Mouse (Mus musculus) forebrain, embryonic 10.5 days (tissue): ENCODE measurements around the gene Arhgef11. TPM values are rescaled to one million over a fixed set of nuclear protein-coding genes. Genes with fewer than 3 reads are reported as not detected.

Experiments used
- DNase-seq: peaks from one replicate; pipeline ENCODE4 v3.0.0-alpha.2; 2017; ENCODE audit warnings: low spot score; ENCODE audit errors: extremely low spot score
- H3K27ac ChIP-seq: fragments of 300-500 bp; sonication (generic); 2 replicates; pipeline ENCODE4 v1.5.1; 2016; ENCODE audit warnings: mild to moderate bottlenecking
- H3K27me3 ChIP-seq: fragments of 300-500 bp; sonication (generic); 2 replicates; pipeline ENCODE4 v1.6.1; 2016; ENCODE audit warnings: mild to moderate bottlenecking; ENCODE audit not compliant: poor library complexity, severe bottlenecking
- H3K36me3 ChIP-seq: fragments of 300-500 bp; sonication (generic); replicated peaks from 2 replicates; pipeline ENCODE4 v1.6.1; 2016; ENCODE audit warnings: mild to moderate bottlenecking, moderate library complexity
- H3K4me1 ChIP-seq: fragments of 300-500 bp; sonication (generic); 2 replicates; pipeline ENCODE4 v1.6.1; 2016
- H3K4me3 ChIP-seq: fragments of 300-500 bp; sonication (generic); 2 replicates; pipeline ENCODE4 v1.5.1; 2016; ENCODE audit warnings: mild to moderate bottlenecking, moderate library complexity
- H3K9me3 ChIP-seq: fragments of 300-500 bp; sonication (generic); 2 replicates; pipeline ENCODE4 v1.6.1; 2016; ENCODE audit warnings: mild to moderate bottlenecking, moderate library complexity
- WGBS: fragments of 180-500 bp; shearing (Covaris S2); methylation state at CpG from one replicate; pipeline ENCODE4 v1.1.7; 2016; 5-methylcytosine and 5-hydroxymethylcytosine counted together
- polyA plus RNA-seq: library from polyadenylated mRNA; unstranded; fragments of >200 nt; fragmentation: Nextera tagmentation; extraction: Ambion mirVana; gene quantifications from 2 replicates; pipeline ENCODE4 v1.2.1, GENCODE M21; 2016

Gene Arhgef11
- polyA plus RNA-seq, 1 experiment from 2014 or later, result 15.6 TPM

GRCm38 (mm10) chr3:87725396-87726160 lies 108.2 kb downstream of the Arhgef11 start:
- H3K4me1 ChIP-seq, result no peaks in the 10 kb centered on the region
- no peak overlapping the region for H3K27ac ChIP-seq
- DNase-seq, result no peak
- 95% methylated on average over 16 of the region's 16 CpGs for WGBS
- H3K27me3 ChIP-seq, result no peaks in the 10 kb centered on the region
- H3K36me3 ChIP-seq, result peaks cover 99% of the 10 kb centered on the region
- no peak overlapping the region for H3K4me3 ChIP-seq
- H3K9me3 ChIP-seq, result no peaks in the 10 kb centered on the region

DNA sequence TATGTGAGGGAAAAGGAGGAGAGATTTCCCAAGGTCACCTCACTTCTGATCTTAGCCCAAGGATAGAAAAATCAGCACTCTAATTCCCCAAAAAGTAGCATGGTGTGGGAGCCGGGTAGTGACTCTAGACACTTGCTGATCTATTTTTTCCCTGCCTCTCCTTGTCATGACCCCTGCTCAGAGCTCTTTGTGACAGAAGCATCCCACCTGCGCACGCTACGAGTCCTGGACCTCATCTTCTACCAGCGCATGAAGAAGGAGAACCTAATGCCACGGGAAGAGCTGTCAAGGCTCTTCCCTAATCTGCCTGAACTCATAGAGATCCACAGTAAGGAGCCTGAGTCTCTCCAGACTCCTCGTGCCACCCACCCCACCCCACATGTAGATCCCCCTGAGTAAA lies 108.8 kb downstream of the Arhgef11 start:
- peaks cover 99% of the 10 kb centered on the region for H3K36me3 ChIP-seq
- no peaks in the 10 kb centered on the region for H3K27me3 ChIP-seq
- WGBS, result 92% methylated on average over 7 of the region's 7 CpGs
- H3K27ac ChIP-seq, result no peak overlapping the region
- no peaks in the 10 kb centered on the region for H3K9me3 ChIP-seq
- no peaks in the 10 kb centered on the region for H3K4me1 ChIP-seq
- no peak overlapping the region for H3K4me3 ChIP-seq
- no peak for DNase-seq

GRCm38 (mm10) chr3:87728696-87729095 lies 111.3 kb downstream of the Arhgef11 start:
- Histone ChIP-seq H3K4me3 (no peak overlapping the region), H3K27ac (no peak overlapping the region), H3K4me1 (no peaks in the 10 kb centered on the region), H3K9me3 (no peaks in the 10 kb centered on the region), H3K27me3 (no peaks in the 10 kb centered on the region), H3K36me3 (peaks cover 96% of the 10 kb centered on the region)
- DNase-seq, result no peak
- 92% methylated on average over 6 of the region's 6 CpGs for WGBS

- DNase-seq, result no peak
- H3K4me1 ChIP-seq, result no peaks in the 10 kb centered on the region
- H3K27me3 ChIP-seq, result no peaks in the 10 kb centered on the region
- no peak overlapping the region for H3K27ac ChIP-seq
- H3K36me3 ChIP-seq, result peaks cover 95% of the 10 kb centered on the region
- no peak overlapping the region for H3K4me3 ChIP-seq
- no peaks in the 10 kb centered on the region for H3K9me3 ChIP-seq
- 89% methylated on average over 4 of the region's 4 CpGs for WGBS
Measured at GRCm38 (mm10) chr3:87733098-87733497, 115.7 kb downstream of the Arhgef11 start.

- DNase-seq, result no peak
- H3K27me3 ChIP-seq, result no peaks in the 10 kb centered on the region
- 92% methylated on average over 11 of the region's 11 CpGs for WGBS
- no peak overlapping the region for H3K27ac ChIP-seq
- H3K4me3 ChIP-seq, result no peak overlapping the region
- H3K36me3 ChIP-seq, result peaks cover 95% of the 10 kb centered on the region
- no peaks in the 10 kb centered on the region for H3K4me1 ChIP-seq
- no peaks in the 10 kb centered on the region for H3K9me3 ChIP-seq
Measured at GRCm38 (mm10) chr3:87733984-87734761, 116.8 kb downstream of the Arhgef11 start.

DNA sequence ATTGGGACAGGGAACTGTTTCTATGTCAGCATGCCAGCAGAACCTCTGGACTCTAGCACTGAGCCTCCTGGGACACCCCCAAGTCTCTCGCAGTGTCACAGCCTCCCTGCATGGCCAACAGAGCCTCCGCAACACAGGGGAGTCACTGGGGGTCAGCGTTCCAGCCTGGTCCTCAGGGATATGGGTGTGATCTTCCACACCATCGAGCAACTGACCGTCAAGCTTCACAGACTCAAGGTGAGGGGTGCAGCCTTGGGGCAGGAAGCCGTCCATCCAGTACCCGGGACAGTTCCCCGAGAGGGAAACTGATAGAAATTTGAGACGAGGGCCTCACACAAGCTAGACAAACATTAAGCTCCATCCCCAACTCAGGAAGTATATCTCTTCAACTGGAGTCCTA lies 118.0 kb downstream of the Arhgef11 start:
- no peak for DNase-seq
- 85% methylated on average over 9 of the region's 9 CpGs for WGBS
- Histone ChIP-seq H3K27ac (no peak overlapping the region), H3K27me3 (no peaks in the 10 kb centered on the region), H3K4me3 (no peak overlapping the region), H3K9me3 (no peaks in the 10 kb centered on the region), H3K36me3 (peaks cover 90% of the 10 kb centered on the region), H3K4me1 (no peaks in the 10 kb centered on the region)

GRCm38 (mm10) chr3:87738906-87739305 lies 121.5 kb downstream of the Arhgef11 start:
- no peak overlapping the region for H3K4me3 ChIP-seq
- peaks cover 57% of the 10 kb centered on the region for H3K36me3 ChIP-seq
- no peak for DNase-seq
- no peak overlapping the region for H3K27ac ChIP-seq
- no peaks in the 10 kb centered on the region for H3K27me3 ChIP-seq
- WGBS, result 88% methylated on average over 5 of the region's 5 CpGs
- H3K9me3 ChIP-seq, result no peaks in the 10 kb centered on the region
- H3K4me1 ChIP-seq, result no peaks in the 10 kb centered on the region

DNA sequence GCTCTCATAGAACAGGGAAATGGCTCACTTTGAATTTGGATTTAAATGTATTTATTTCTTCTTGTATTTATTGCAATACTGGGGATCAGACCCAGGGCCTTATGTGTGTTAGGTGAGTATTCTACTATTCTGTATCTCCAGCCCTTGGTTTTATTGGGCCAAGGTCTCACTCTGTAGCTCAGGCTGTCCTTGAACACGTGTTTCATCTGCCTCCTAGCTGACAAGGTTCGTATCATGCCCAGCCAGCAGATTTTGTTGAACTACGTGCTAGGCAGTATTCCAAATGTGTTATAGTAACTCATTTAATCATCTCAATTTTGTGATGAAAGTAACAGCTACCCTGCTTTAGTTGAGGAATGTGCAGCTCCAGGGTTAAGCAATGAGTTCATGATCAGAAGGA lies 124.7 kb downstream of the Arhgef11 start:
- Histone ChIP-seq H3K36me3 (peaks cover 26% of the 10 kb centered on the region), H3K4me1 (peaks cover 16% of the 10 kb centered on the region), H3K9me3 (no peaks in the 10 kb centered on the region), H3K27me3 (peaks cover 7% of the 10 kb centered on the region; the same call in 1 of the 2 replicates), H3K27ac (no peak overlapping the region), H3K4me3 (no peak overlapping the region)
- DNase-seq, result no peak
- WGBS, result 90% methylated on average over 3 of the region's 3 CpGs

GRCm38 (mm10) chr3:87742735-87743134 lies 125.4 kb downstream of the Arhgef11 start:
- Histone ChIP-seq H3K9me3 (no peaks in the 10 kb centered on the region), H3K36me3 (peaks cover 19% of the 10 kb centered on the region), H3K27me3 (peaks cover 7% of the 10 kb centered on the region; the same call in 1 of the 2 replicates), H3K4me1 (peaks cover 16% of the 10 kb centered on the region), H3K27ac (no peak overlapping the region), H3K4me3 (no peak overlapping the region)
- no peak for DNase-seq
- 91% methylated on average over 16 of the region's 16 CpGs for WGBS

GRCm38 (mm10) chr3:87743927-87744326 lies 126.6 kb downstream of the Arhgef11 start:
- Histone ChIP-seq H3K27me3 (peaks cover 8% of the 10 kb centered on the region; the same call in 1 of the 2 replicates), H3K9me3 (no peaks in the 10 kb centered on the region), H3K27ac (no peak overlapping the region), H3K36me3 (peaks cover 9% of the 10 kb centered on the region), H3K4me3 (no peak overlapping the region), H3K4me1 (peaks cover 26% of the 10 kb centered on the region)
- WGBS, result 90% methylated on average over 4 of the region's 4 CpGs
- no peak for DNase-seq

DNA sequence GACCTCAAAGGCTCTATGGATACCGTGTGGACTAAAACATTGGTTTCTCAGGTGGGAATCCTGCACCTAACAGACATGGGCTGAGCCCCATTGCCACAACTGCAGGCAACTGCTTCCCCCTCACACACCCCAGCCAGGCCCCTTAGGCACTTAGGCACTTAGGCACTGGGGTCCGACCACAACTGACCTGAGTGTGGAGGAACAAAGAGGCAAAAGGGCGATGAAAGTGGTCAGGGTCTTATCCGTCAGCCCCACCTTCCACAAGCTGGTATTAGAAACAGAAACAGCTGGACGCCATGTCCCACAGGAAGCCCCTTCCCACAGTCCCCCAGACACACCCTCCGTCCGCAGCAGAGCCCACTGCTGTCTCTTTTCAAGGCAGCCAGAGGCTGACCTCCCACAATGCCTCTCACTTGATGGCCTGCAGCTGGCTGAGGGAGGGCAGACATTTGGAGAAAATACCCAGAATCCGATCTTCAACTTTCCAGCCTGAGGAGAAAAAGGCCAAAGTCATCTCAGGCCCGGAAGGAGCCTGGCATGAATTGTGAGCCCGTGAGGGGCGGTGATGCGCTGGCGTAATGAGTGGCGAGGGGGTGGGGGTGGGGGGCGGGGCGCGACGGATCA lies 127.8 kb downstream of the Arhgef11 start:
- DNase-seq, result no peak
- no peaks in the 10 kb centered on the region for H3K9me3 ChIP-seq
- H3K36me3 ChIP-seq, result no peaks in the 10 kb centered on the region
- peaks cover 15% of the 10 kb centered on the region for H3K27me3 ChIP-seq
- peak overlapping the region; percentile 54; the same call in 1 of the 2 replicates for H3K27ac ChIP-seq
- WGBS, result 38% methylated on average over 18 of the region's 18 CpGs
- peaks cover 26% of the 10 kb centered on the region for H3K4me1 ChIP-seq
- H3K4me3 ChIP-seq, result peak overlapping the region; percentile 38

DNA sequence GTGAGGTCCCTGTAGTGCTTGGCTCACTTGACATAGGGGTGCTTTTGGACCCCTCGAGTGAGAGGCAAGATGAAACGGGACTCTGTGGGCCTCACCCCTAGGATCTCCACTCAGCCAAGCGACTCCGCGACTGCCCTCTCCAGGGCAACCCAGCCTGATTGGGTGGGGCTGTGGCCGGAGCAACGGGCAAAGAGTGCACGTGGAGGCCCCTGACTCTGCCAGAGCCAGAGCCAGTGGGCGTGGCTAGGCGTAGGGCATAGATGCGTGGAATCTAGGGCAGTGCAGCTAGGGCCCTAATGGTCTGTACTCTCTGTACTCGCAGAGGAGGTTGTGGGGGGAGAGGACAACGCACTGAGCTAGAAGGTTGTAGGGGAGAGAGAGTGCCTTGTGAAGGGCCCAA lies 131.1 kb downstream of the Arhgef11 start, which contains the start of gene Lrrc71:
Gene Lrrc71, minus strand, starts transcription at position 195 of the 400 bp plus-strand sequence.
- WGBS, result 57% methylated on average over 13 of the region's 13 CpGs
- H3K9me3 ChIP-seq, result no peaks in the 10 kb centered on the region
- DNase-seq, result no peak
- H3K27ac ChIP-seq, result no peak within 1 kb of the TSS
- H3K4me1 ChIP-seq, result peaks cover 26% of the 10 kb centered on the region
- peaks cover 15% of the 10 kb centered on the region for H3K27me3 ChIP-seq
- no peak within 1 kb of the TSS for H3K4me3 ChIP-seq
- no peaks in the 10 kb centered on the region; the same call in 1 of the 2 replicates for H3K36me3 ChIP-seq
